Mouse (Mus musculus): ENCODE data around the gene Tcf25. TPM values are rescaled to one million over a fixed set of nuclear protein-coding genes. Genes with fewer than 3 reads are reported as not detected.

The Tcf25 gene
- polyA plus RNA-seq (2015; fragmentation: Nextera tagmentation; extraction: Ambion mirVana) = 149 TPM in 2 replicates

DNA sequence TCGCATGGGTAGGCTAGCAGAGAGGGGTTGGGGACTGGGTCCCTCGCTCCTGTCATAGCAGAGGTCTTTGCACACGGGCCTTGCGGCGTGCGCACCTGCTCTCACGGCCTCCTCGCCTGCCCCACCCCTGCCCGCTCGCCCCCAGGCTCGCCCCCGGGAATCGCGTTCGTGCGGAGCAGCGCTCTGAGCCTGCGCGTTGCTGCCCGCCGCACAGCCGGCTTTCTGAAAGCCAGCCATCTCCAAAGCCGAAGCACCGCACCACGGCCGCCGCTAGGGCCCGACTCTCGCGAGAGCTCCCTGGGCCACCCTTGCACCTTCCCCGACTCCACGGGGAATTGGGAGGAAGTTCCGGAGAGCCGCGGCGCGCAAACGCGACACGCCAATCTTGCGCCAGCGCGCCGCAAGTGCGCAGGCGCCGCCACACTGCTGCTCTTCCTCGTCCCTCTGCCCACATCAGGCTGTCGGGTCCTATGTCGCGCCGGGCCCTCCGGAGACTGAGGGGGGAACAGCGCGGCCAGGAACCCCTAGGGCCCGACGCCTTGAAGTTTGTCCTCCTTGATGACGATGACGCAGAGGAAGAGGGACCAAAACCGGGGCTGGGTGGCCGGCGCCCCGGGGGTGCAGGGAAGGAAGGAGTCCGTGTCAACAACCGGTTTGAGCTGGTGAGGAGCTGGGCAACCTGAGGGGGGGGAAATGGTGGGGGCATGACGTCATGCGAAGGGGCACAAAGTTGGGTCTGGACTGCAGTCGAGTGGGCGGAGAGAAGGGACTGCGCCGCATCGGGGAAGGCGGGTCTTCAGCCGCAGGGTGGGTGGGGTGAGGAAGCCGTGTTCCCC lies at the start of gene Tcf25:
Gene Tcf25, plus strand, starts transcription at position 351 of the 836 bp plus-strand sequence.
- Histone ChIP-seq H3K36me3 (ENCODE audit: control insufficient read depth, insufficient read depth, low read length) (peaks cover 5% of the 10 kb centered on the region; the same call in 1 of the 2 replicates), H3K4me1 (replicated peaks; ENCODE audit: control insufficient read depth, insufficient read depth, low read length) (peaks cover 6% of the 10 kb centered on the region), H3K27ac (ENCODE audit: low read length) (peak within 1 kb of the TSS; percentile 98), H3K9ac (ENCODE audit: low read length) (peak within 1 kb of the TSS; percentile 93), H3K4me2 (ENCODE audit: low read depth, low read length) (peak within 1 kb of the TSS; percentile 79), H3K9me3 (ENCODE audit: control insufficient read depth, low read length) (no peaks in the 10 kb centered on the region), H3K4me3 (ENCODE audit: low read length) (peak within 1 kb of the TSS; percentile 96), H3K27me3 (ENCODE audit: control insufficient read depth, insufficient read depth, low read depth, low read length) (no peaks in the 10 kb centered on the region)
- peak; percentile 93 for ATAC-seq (ENCODE audit: low read depth)
- WGBS = under 1% methylated on average over 72 of the region's 75 CpGs

DNA sequence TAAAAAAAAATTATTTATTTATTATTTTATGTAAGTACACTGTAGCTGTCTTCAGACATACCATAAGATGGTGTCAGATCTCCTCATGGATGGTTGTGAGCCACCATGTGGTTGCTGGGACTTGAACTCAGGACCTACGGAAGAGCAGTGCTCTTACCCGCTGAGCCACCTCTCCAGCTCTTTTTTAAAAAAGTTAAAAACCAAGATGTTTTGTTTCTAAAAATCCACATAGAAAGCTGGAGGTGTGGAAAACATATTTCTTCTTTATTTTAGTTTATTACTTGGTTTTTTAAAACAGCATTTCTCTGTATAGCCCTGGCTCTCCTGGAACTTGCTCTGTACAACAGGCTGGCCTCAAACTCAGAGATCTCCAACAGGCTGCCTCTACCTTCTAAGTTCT lies 45.0 kb upstream of the Tcf25 start:
- no peaks in the 10 kb centered on the region for H3K9me3 ChIP-seq (ENCODE audit: control insufficient read depth, low read length)
- H3K4me3 ChIP-seq (ENCODE audit: low read length) = no peak overlapping the region
- H3K27ac ChIP-seq (ENCODE audit: low read length) = no peak overlapping the region
- H3K4me2 ChIP-seq (ENCODE audit: low read depth, low read length) = no peak overlapping the region
- 93% methylated on average over 2 of the region's 2 CpGs for WGBS
- no peaks in the 10 kb centered on the region for H3K36me3 ChIP-seq (ENCODE audit: control insufficient read depth, insufficient read depth, low read length)
- peaks cover 2% of the 10 kb centered on the region; the same call in 1 of the 2 replicates for H3K27me3 ChIP-seq (ENCODE audit: control insufficient read depth, insufficient read depth, low read depth, low read length)
- 0 out of 2 replicates have a peak, but pooled peaks cover 3% of the 10 kb centered on the region for H3K4me1 ChIP-seq (replicated peaks; ENCODE audit: control insufficient read depth, insufficient read depth, low read length)
- no peak for ATAC-seq (ENCODE audit: low read depth)
- no peak overlapping the region for H3K9ac ChIP-seq (ENCODE audit: low read length)

- ATAC-seq (ENCODE audit: low read depth) = no peak
- H3K36me3 ChIP-seq (ENCODE audit: control insufficient read depth, insufficient read depth, low read length) = no peaks in the 10 kb centered on the region
- H3K4me2 ChIP-seq (ENCODE audit: low read depth, low read length) = no peak overlapping the region
- H3K9ac ChIP-seq (ENCODE audit: low read length) = no peak overlapping the region
- no peaks in the 10 kb centered on the region for H3K9me3 ChIP-seq (ENCODE audit: control insufficient read depth, low read length)
- WGBS = 63% methylated on average over 4 of the region's 4 CpGs
- peaks cover 8% of the 10 kb centered on the region; the same call in 1 of the 2 replicates for H3K27me3 ChIP-seq (ENCODE audit: control insufficient read depth, insufficient read depth, low read depth, low read length)
- no peak overlapping the region for H3K4me3 ChIP-seq (ENCODE audit: low read length)
- 0 out of 2 replicates have a peak, but pooled peaks cover 3% of the 10 kb centered on the region for H3K4me1 ChIP-seq (replicated peaks; ENCODE audit: control insufficient read depth, insufficient read depth, low read length)
- no peak overlapping the region for H3K27ac ChIP-seq (ENCODE audit: low read length)
Measured at GRCm38 (mm10) chr8:123329350-123329749, 44.2 kb upstream of the Tcf25 start.

DNA sequence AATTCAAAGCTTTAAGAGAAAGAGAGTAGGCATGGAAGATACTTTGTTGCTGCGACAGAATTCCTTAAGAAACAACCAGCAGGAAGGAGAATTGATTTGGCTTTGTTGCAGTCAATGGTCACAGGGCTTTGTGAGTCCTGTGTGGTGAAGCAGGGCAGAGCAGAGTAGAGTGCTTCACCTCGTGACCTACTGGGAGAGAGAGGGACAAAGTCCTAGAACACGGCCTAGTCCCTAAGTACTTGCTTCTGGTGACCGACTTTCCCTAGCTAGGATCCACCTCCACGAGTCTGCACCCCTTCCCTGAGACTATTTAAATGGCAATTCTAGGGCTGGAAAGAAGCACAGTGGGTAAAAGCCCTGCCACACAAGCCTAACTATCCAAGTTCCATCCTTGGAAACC lies 43.6 kb upstream of the Tcf25 start:
- no peak overlapping the region for H3K9ac ChIP-seq (ENCODE audit: low read length)

DNA sequence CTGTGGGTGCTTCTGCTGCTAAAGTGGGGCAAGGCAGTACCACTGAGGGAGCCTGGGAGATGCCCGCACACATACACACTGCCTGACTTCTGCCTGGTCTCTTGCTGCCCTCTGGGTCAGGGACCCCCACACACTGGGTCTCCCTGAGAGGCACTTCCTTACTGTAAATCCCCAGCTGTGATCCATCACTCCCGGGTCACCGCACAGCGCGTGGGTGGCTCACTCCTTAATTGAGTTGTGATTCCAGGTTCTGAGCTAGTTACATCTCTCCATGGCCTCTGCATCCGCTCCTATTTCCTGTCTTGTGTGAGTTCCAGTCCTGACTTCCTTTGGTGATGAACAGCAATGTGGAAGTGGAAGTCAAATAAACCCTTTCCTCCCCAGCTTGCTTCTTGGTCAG lies 42.9 kb upstream of the Tcf25 start:
- WGBS = 53% methylated on average over 6 of the region's 6 CpGs
- no peak for ATAC-seq (ENCODE audit: low read depth)
- H3K27me3 ChIP-seq (ENCODE audit: control insufficient read depth, insufficient read depth, low read depth, low read length) = peaks cover 12% of the 10 kb centered on the region

More for the DNA sequence above, 43.6 kb upstream of the Tcf25 start:
- no peak overlapping the region for H3K27ac ChIP-seq (ENCODE audit: low read length)
- 0 out of 2 replicates have a peak, but pooled peaks cover 3% of the 10 kb centered on the region for H3K4me1 ChIP-seq (replicated peaks; ENCODE audit: control insufficient read depth, insufficient read depth, low read length)
- H3K36me3 ChIP-seq (ENCODE audit: control insufficient read depth, insufficient read depth, low read length) = no peaks in the 10 kb centered on the region
- no peak overlapping the region for H3K4me2 ChIP-seq (ENCODE audit: low read depth, low read length)
- H3K9me3 ChIP-seq (ENCODE audit: control insufficient read depth, low read length) = no peaks in the 10 kb centered on the region
- H3K27me3 ChIP-seq (ENCODE audit: control insufficient read depth, insufficient read depth, low read depth, low read length) = peaks cover 12% of the 10 kb centered on the region; the same call in 1 of the 2 replicates
- H3K4me3 ChIP-seq (ENCODE audit: low read length) = no peak overlapping the region
- no peak for ATAC-seq (ENCODE audit: low read depth)
- 64% methylated on average over 5 of the region's 5 CpGs for WGBS

GRCm38 (mm10) chr8:123331301-123331700 lies 42.3 kb upstream of the Tcf25 start:
- Histone ChIP-seq H3K4me2 (ENCODE audit: low read depth, low read length) (no peak overlapping the region), H3K4me3 (ENCODE audit: low read length) (no peak overlapping the region), H3K4me1 (replicated peaks; ENCODE audit: control insufficient read depth, insufficient read depth, low read length) (0 out of 2 replicates have a peak, but pooled peaks cover 3% of the 10 kb centered on the region), H3K27ac (ENCODE audit: low read length) (no peak overlapping the region), H3K36me3 (ENCODE audit: control insufficient read depth, insufficient read depth, low read length) (no peaks in the 10 kb centered on the region), H3K27me3 (ENCODE audit: control insufficient read depth, insufficient read depth, low read depth, low read length) (peaks cover 12% of the 10 kb centered on the region), H3K9ac (ENCODE audit: low read length) (no peak overlapping the region), H3K9me3 (ENCODE audit: control insufficient read depth, low read length) (no peaks in the 10 kb centered on the region)
- 68% methylated on average over 2 of the region's 2 CpGs for WGBS
- no peak for ATAC-seq (ENCODE audit: low read depth)

More for the DNA sequence above, 42.9 kb upstream of the Tcf25 start:
- no peak overlapping the region for H3K9ac ChIP-seq (ENCODE audit: low read length)
- H3K36me3 ChIP-seq (ENCODE audit: control insufficient read depth, insufficient read depth, low read length) = no peaks in the 10 kb centered on the region
- no peak overlapping the region for H3K4me2 ChIP-seq (ENCODE audit: low read depth, low read length)
- 0 out of 2 replicates have a peak, but pooled peaks cover 3% of the 10 kb centered on the region for H3K4me1 ChIP-seq (replicated peaks; ENCODE audit: control insufficient read depth, insufficient read depth, low read length)
- no peak overlapping the region for H3K4me3 ChIP-seq (ENCODE audit: low read length)
- H3K27ac ChIP-seq (ENCODE audit: low read length) = no peak overlapping the region
- H3K9me3 ChIP-seq (ENCODE audit: control insufficient read depth, low read length) = no peaks in the 10 kb centered on the region

DNA sequence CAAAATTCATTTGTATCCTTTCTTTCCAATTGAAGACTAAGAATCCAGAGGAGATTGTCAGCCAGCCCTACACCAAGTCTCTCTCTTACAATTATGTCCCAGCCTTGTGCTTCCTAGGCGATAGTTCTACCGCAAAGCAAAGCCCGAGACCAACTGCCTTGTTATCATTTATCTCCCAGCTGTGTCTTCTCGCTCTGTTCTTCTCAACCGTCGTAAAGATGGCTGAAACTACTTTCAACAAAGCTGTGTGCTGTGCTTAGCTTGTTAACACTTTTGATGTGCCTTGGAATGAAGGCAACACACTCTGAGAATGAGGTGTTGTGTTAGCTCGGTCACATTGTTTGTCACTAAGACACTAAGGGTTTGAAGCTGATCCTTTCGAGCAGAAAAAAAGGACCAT lies 41.7 kb upstream of the Tcf25 start:
- ATAC-seq (ENCODE audit: low read depth) = no peak
- Histone ChIP-seq H3K4me3 (ENCODE audit: low read length) (peak overlapping the region; percentile 65; the same call in 1 of the 2 replicates), H3K4me2 (ENCODE audit: low read depth, low read length) (peak overlapping the region; percentile 98)

GRCm38 (mm10) chr8:123332262-123333090 lies 41.1 kb upstream of the Tcf25 start, which contains the start of gene Spire2:
TSS of gene Spire2 (plus strand) at chr8:123332713.
- Histone ChIP-seq H3K36me3 (ENCODE audit: control insufficient read depth, insufficient read depth, low read length) (no peaks in the 10 kb centered on the region), H3K4me1 (replicated peaks; ENCODE audit: control insufficient read depth, insufficient read depth, low read length) (0 out of 2 replicates have a peak, but pooled peaks cover 3% of the 10 kb centered on the region), H3K4me3 (ENCODE audit: low read length) (peak within 1 kb of the TSS; percentile 65), H3K9ac (ENCODE audit: low read length) (peak within 1 kb of the TSS; percentile 39; the same call in 1 of the 2 replicates), H3K27ac (ENCODE audit: low read length) (no peak within 1 kb of the TSS), H3K4me2 (ENCODE audit: low read depth, low read length) (peak within 1 kb of the TSS; percentile 98), H3K27me3 (ENCODE audit: control insufficient read depth, insufficient read depth, low read depth, low read length) (peaks cover 12% of the 10 kb centered on the region), H3K9me3 (ENCODE audit: control insufficient read depth, low read length) (no peaks in the 10 kb centered on the region)
- ATAC-seq (ENCODE audit: low read depth) = peak; percentile 91
- under 1% methylated on average over 67 of the region's 85 CpGs for WGBS

More for the DNA sequence above, 41.7 kb upstream of the Tcf25 start:
- no peak overlapping the region for H3K27ac ChIP-seq (ENCODE audit: low read length)
- H3K36me3 ChIP-seq (ENCODE audit: control insufficient read depth, insufficient read depth, low read length) = no peaks in the 10 kb centered on the region
- peaks cover 12% of the 10 kb centered on the region for H3K27me3 ChIP-seq (ENCODE audit: control insufficient read depth, insufficient read depth, low read depth, low read length)
- no peak overlapping the region for H3K9ac ChIP-seq (ENCODE audit: low read length)
- 0 out of 2 replicates have a peak, but pooled peaks cover 3% of the 10 kb centered on the region for H3K4me1 ChIP-seq (replicated peaks; ENCODE audit: control insufficient read depth, insufficient read depth, low read length)
- no peaks in the 10 kb centered on the region for H3K9me3 ChIP-seq (ENCODE audit: control insufficient read depth, low read length)
- 18% methylated on average over 8 of the region's 8 CpGs for WGBS

Data from lung, embryonic 16.5 days (tissue).